Comparison of ENCODE assay signal across 8 mouse cellular contexts in genomic region chr7:4658128-4658907, GRCm38 (mm10). TPM values are rescaled to one million over a fixed set of nuclear protein-coding genes. Genes with fewer than 3 reads are reported as not detected.
DNase-seq lines count a peak whose midpoint lies in the region; ATAC-seq lines count a peak whose summit lies in the region.

No protein-coding gene starts in this region.

- peaks cover 49% of the 10 kb centered on the region for H3K4me1 ChIP-seq in heart, embryonic 16.5 days (ENCODE audit: control insufficient read depth, insufficient read depth, low read length)
- peaks cover 50% of the 10 kb centered on the region for H3K4me1 ChIP-seq in limb, embryonic 13.5 days

- no peaks in the 10 kb centered on the region for H3K27me3 ChIP-seq in heart, embryonic 16.5 days (ENCODE audit: control insufficient read depth, insufficient read depth, low read length)
- no peaks in the 10 kb centered on the region for H3K27me3 ChIP-seq in limb, embryonic 13.5 days

- WGBS in heart, embryonic 16.5 days = under 1% methylated on average over 69 of the region's 78 CpGs
- WGBS in limb, embryonic 13.5 days = under 1% methylated on average over 63 of the region's 78 CpGs

- no peaks in the 10 kb centered on the region for H3K9me3 ChIP-seq in heart, embryonic 16.5 days (replicated peaks; ENCODE audit: control insufficient read depth, low read length)
- no peaks in the 10 kb centered on the region for H3K9me3 ChIP-seq in limb, embryonic 13.5 days

- H3K9ac ChIP-seq in heart, embryonic 16.5 days (ENCODE audit: low read length) = peak overlapping the region; percentile 99
- H3K9ac ChIP-seq in limb, embryonic 13.5 days = peak overlapping the region; percentile 97

- ATAC-seq in frontal cortex, adult (ENCODE audit: low TSS enrichment) = peak; percentile 28; the same call in 1 of the 2 replicates
- peak; percentile 32 for ATAC-seq in CD4-positive, CD25-positive, alpha-beta regulatory T cell, adult 4 months
- peak; percentile 37 for ATAC-seq in heart, embryonic 16.5 days (replicated peaks; ENCODE audit: extremely low read depth, insufficient read depth, low FRiP score)
- peak; percentile 70 for ATAC-seq in limb, embryonic 13.5 days (ENCODE audit: low FRiP score, low read depth)

- H3K4me3 ChIP-seq in heart, embryonic 16.5 days (ENCODE audit: low read length) = peak overlapping the region; percentile 95
- H3K4me3 ChIP-seq in limb, embryonic 13.5 days = peak overlapping the region; percentile 87

- peak overlapping the region; percentile 80 for H3K4me2 ChIP-seq in heart, embryonic 16.5 days (ENCODE audit: low read depth, low read length)
- peak overlapping the region; percentile 98 for H3K4me2 ChIP-seq in limb, embryonic 13.5 days (replicated peaks)

- H3K36me3 ChIP-seq in heart, embryonic 16.5 days (ENCODE audit: control insufficient read depth, insufficient read depth) = 0 out of 2 replicates have a peak, but pooled peaks cover 5% of the 10 kb centered on the region
- peaks cover 20% of the 10 kb centered on the region for H3K36me3 ChIP-seq in limb, embryonic 13.5 days

- no peak for DNase-seq in frontal cortex, postnatal 36 days (ENCODE audit: low spot score in 2 of 2)
- DNase-seq in cerebellum, postnatal 36 days = peak; percentile 19 to 38
- peak; percentile 58 for DNase-seq in naive thymus-derived CD4-positive, alpha-beta T cell, adult 2 months (ENCODE audit: low read depth)
- DNase-seq in urinary bladder, postnatal 10 days (ENCODE audit: low spot score) = no peak

- peak overlapping the region; percentile 92 for H3K27ac ChIP-seq in heart, embryonic 16.5 days (ENCODE audit: low read length)
- peak overlapping the region; percentile 96 for H3K27ac ChIP-seq in limb, embryonic 13.5 days

RNA-seq across cellular contexts. Expression of gene Ppp6r1, which starts 0.5 kb away (rescaled TPM):
- 1 to 10 TPM; 6.7 to 9.1 TPM for polyA plus RNA-seq in CD4-positive, CD25-positive, alpha-beta regulatory T cell, adult 4 months (2017; shearing (Covaris generic))
- polyA plus RNA-seq in heart, embryonic 16.5 days (2015; fragmentation: Nextera tagmentation; extraction: Ambion mirVana) = 4.9 and 5.8 TPM in 2 replicates
- 9.0 and 9.9 TPM in 2 replicates for polyA plus RNA-seq in limb, embryonic 13.5 days (2015; fragmentation: Nextera tagmentation; extraction: Ambion mirVana)

RNA-seq across cellular contexts. Expression of gene Hspbp1, which starts 26.6 kb away (rescaled TPM):
- polyA plus RNA-seq in CD4-positive, CD25-positive, alpha-beta regulatory T cell, adult 4 months (2017; shearing (Covaris generic)) = 10 to 100 TPM; 45.4 to 48.2 TPM
- 76.6 and 82.0 TPM in 2 replicates for polyA plus RNA-seq in heart, embryonic 16.5 days (2015; fragmentation: Nextera tagmentation; extraction: Ambion mirVana)
- 93.6 and 95.4 TPM in 2 replicates for polyA plus RNA-seq in limb, embryonic 13.5 days (2015; fragmentation: Nextera tagmentation; extraction: Ambion mirVana)

RNA-seq across cellular contexts. Expression of gene Tmem86b, which starts 27.1 kb away (rescaled TPM):
- polyA plus RNA-seq in CD4-positive, CD25-positive, alpha-beta regulatory T cell, adult 4 months (2017; shearing (Covaris generic)) = 1 to 10 TPM; 2.9 to 4.2 TPM
- polyA plus RNA-seq in heart, embryonic 16.5 days (2015; fragmentation: Nextera tagmentation; extraction: Ambion mirVana) = 1.0 and 1.5 TPM in 2 replicates
- polyA plus RNA-seq in limb, embryonic 13.5 days (2015; fragmentation: Nextera tagmentation; extraction: Ambion mirVana) = 1.2 and 1.3 TPM in 2 replicates

RNA-seq across cellular contexts. Expression of gene Brsk1, which starts 32.1 kb away (rescaled TPM):
- polyA plus RNA-seq in CD4-positive, CD25-positive, alpha-beta regulatory T cell, adult 4 months (2017; shearing (Covaris generic)) = not detected
- polyA plus RNA-seq in heart, embryonic 16.5 days (2015; fragmentation: Nextera tagmentation; extraction: Ambion mirVana) = 0.49 and 1.1 TPM in 2 replicates
- polyA plus RNA-seq in limb, embryonic 13.5 days (2015; fragmentation: Nextera tagmentation; extraction: Ambion mirVana) = 2.2 and 2.3 TPM in 2 replicates

RNA-seq across cellular contexts. Expression of gene Ptprh, which starts 54.5 kb away (rescaled TPM):
- polyA plus RNA-seq in CD4-positive, CD25-positive, alpha-beta regulatory T cell, adult 4 months (2017; shearing (Covaris generic)) = not detected
- polyA plus RNA-seq in heart, embryonic 16.5 days (2015; fragmentation: Nextera tagmentation; extraction: Ambion mirVana) = 0.17 TPM in 1 of 2 replicates, not detected in the other
- polyA plus RNA-seq in limb, embryonic 13.5 days (2015; fragmentation: Nextera tagmentation; extraction: Ambion mirVana) = not detected in 2 replicates

Comparison
In these comparisons a context has a peak if more than half of its experiments do, and no peak if none do; other contexts are left out.
1. DNase-seq: peak in cerebellum, postnatal 36 days (2 of 2) and naive thymus-derived CD4-positive, alpha-beta T cell, adult 2 months (single experiment); none in frontal cortex, postnatal 36 days (0 of 2) and urinary bladder, postnatal 10 days (single experiment).
2. Peak in every context shown above with its lines, with median percentiles within 50 percentile points of each other: ATAC-seq.